Mouse (Mus musculus): ENCODE measurements around the gene Tmem117. TPM values are rescaled to one million over a fixed set of nuclear protein-coding genes. Genes with fewer than 3 reads are reported as not detected.

Tmem117 gene
- polyA plus RNA-seq, 1 experiment from 2014 or later = 1.0 TPM

- Histone ChIP-seq H3K36me3 (no peaks in the 10 kb centered on the region), H3K27me3 (ENCODE audit: insufficient read depth, poor library complexity, severe bottlenecking) (no peaks in the 10 kb centered on the region), H3K27ac (no peak overlapping the region), H3K4me3 (no peak overlapping the region), H3K4me1 (replicated peaks) (no peaks in the 10 kb centered on the region), H3K9me3 (no peaks in the 10 kb centered on the region)
- WGBS = 89% methylated on average over 7 of the region's 7 CpGs
- no peak for DNase-seq (ENCODE audit: low spot score)
Measured at GRCm38 (mm10) chr15:94951382-94952048, 322.5 kb downstream of the Tmem117 start.

- WGBS = 92% methylated on average over 3 of the region's 3 CpGs
- no peak overlapping the region for H3K4me3 ChIP-seq
- no peak for DNase-seq (ENCODE audit: low spot score)
- no peak overlapping the region for H3K27ac ChIP-seq
- H3K9me3 ChIP-seq = no peaks in the 10 kb centered on the region
- no peaks in the 10 kb centered on the region for H3K4me1 ChIP-seq (replicated peaks)
- no peaks in the 10 kb centered on the region for H3K27me3 ChIP-seq (ENCODE audit: insufficient read depth, poor library complexity, severe bottlenecking)
- H3K36me3 ChIP-seq = no peaks in the 10 kb centered on the region
Measured at GRCm38 (mm10) chr15:94956697-94957096, 327.7 kb downstream of the Tmem117 start.

DNA sequence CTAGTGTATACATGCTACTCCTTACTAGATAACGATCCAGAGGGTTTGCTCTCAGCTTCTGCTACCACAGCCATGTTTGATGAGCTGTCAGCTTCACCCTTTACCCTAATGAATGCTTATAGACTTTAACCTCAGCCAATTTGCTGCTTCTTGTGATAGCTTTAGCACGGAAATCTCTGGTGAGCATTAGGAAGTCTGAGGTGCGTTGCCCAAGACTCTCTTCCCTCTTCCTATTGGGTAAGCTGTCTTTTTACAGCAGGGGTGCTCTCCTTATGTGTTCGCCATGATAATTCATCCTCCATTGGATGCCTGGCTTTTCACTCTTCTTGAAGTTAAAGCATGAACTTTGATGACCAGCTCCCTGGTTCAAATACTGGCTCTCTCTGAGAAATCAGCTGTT, 328.2 kb downstream of the Tmem117 start:
- no peak for DNase-seq (ENCODE audit: low spot score)
- Histone ChIP-seq H3K36me3 (no peaks in the 10 kb centered on the region), H3K4me3 (no peak overlapping the region), H3K9me3 (no peaks in the 10 kb centered on the region), H3K27me3 (ENCODE audit: insufficient read depth, poor library complexity, severe bottlenecking) (no peaks in the 10 kb centered on the region), H3K27ac (no peak overlapping the region), H3K4me1 (replicated peaks) (no peaks in the 10 kb centered on the region)
- 80% methylated on average over 4 of the region's 4 CpGs for WGBS

- 93% methylated on average over 6 of the region's 6 CpGs for WGBS
- no peak for DNase-seq (ENCODE audit: low spot score)
- Histone ChIP-seq H3K4me3 (no peak overlapping the region), H3K27me3 (ENCODE audit: insufficient read depth, poor library complexity, severe bottlenecking) (no peaks in the 10 kb centered on the region), H3K27ac (no peak overlapping the region), H3K9me3 (no peaks in the 10 kb centered on the region), H3K36me3 (no peaks in the 10 kb centered on the region), H3K4me1 (replicated peaks) (no peaks in the 10 kb centered on the region)
Measured at GRCm38 (mm10) chr15:94967004-94967403, 338.0 kb downstream of the Tmem117 start.

- DNase-seq (ENCODE audit: low spot score) = no peak
- H3K36me3 ChIP-seq = no peaks in the 10 kb centered on the region
- H3K27me3 ChIP-seq (ENCODE audit: insufficient read depth, poor library complexity, severe bottlenecking) = no peaks in the 10 kb centered on the region
- H3K4me3 ChIP-seq = no peak overlapping the region
- H3K27ac ChIP-seq = no peak overlapping the region
- WGBS = 86% methylated on average over 13 of the region's 13 CpGs
- no peaks in the 10 kb centered on the region for H3K4me1 ChIP-seq (replicated peaks)
- H3K9me3 ChIP-seq = no peaks in the 10 kb centered on the region
Measured at GRCm38 (mm10) chr15:94968403-94969180, 339.6 kb downstream of the Tmem117 start.

DNA sequence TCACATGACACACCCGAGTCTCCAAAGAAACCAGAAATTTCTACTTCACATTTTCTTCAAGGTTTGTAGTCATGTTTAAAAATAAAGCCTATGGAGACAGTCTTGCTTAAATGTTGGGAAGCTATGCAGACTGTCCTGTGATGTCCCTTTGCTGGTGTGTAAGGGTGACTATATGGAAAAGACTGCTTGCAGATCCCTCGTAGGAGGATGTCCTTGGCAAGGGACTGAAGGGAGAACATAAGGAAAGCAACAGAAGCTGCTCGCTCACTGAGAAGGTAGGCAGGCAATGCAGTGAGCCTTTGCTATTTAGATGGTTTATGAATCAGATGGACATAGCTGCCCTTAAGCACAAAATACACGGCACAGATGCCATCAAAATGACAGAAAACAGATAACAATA, 352.8 kb downstream of the Tmem117 start:
- no peaks in the 10 kb centered on the region for H3K4me1 ChIP-seq (replicated peaks)
- H3K4me3 ChIP-seq = no peak overlapping the region
- WGBS = 87% methylated on average over 4 of the region's 4 CpGs
- H3K27ac ChIP-seq = no peak overlapping the region
- no peak for DNase-seq (ENCODE audit: low spot score)
- H3K27me3 ChIP-seq (ENCODE audit: insufficient read depth, poor library complexity, severe bottlenecking) = no peaks in the 10 kb centered on the region
- no peaks in the 10 kb centered on the region for H3K9me3 ChIP-seq
- no peaks in the 10 kb centered on the region for H3K36me3 ChIP-seq

- H3K36me3 ChIP-seq = no peaks in the 10 kb centered on the region
- H3K9me3 ChIP-seq = no peaks in the 10 kb centered on the region
- DNase-seq (ENCODE audit: low spot score) = no peak
- no peak overlapping the region for H3K4me3 ChIP-seq
- no peaks in the 10 kb centered on the region for H3K4me1 ChIP-seq (replicated peaks)
- no peaks in the 10 kb centered on the region for H3K27me3 ChIP-seq (ENCODE audit: insufficient read depth, poor library complexity, severe bottlenecking)
- no peak overlapping the region for H3K27ac ChIP-seq
- 86% methylated on average over 9 of the region's 9 CpGs for WGBS
Measured at GRCm38 (mm10) chr15:94995352-94995751, 366.3 kb downstream of the Tmem117 start.

- no peak for DNase-seq (ENCODE audit: low spot score)
- Histone ChIP-seq H3K36me3 (no peaks in the 10 kb centered on the region), H3K4me3 (no peak overlapping the region), H3K27ac (no peak overlapping the region), H3K9me3 (no peaks in the 10 kb centered on the region), H3K27me3 (ENCODE audit: insufficient read depth, poor library complexity, severe bottlenecking) (no peaks in the 10 kb centered on the region), H3K4me1 (replicated peaks) (no peaks in the 10 kb centered on the region)
- 85% methylated on average over 8 of the region's 8 CpGs for WGBS
Measured at GRCm38 (mm10) chr15:95005121-95005824, 376.2 kb downstream of the Tmem117 start.

DNA sequence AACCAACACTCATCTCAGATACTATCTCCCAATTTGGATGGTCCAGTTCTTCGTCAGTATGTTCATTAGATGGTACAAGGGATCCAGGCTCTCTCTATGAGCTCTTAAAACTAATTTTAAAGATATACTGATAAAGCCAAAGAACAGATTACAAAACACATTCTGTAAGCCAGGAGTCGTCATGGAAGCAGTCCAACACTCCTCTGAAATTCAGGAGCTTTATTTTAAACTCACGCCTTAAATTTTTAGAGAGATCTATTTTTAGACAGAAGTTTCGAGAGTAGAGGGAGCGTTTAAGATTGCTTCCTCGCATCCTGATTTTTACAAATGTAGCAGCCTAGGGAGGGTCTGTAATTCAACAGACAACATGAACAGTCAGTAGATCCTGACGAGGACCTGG, 393.2 kb downstream of the Tmem117 start:
- no peak for DNase-seq (ENCODE audit: low spot score)
- WGBS = 92% methylated on average over 7 of the region's 7 CpGs

GRCm38 (mm10) chr15:95024401-95024800, 395.4 kb downstream of the Tmem117 start:
- Histone ChIP-seq H3K9me3 (no peaks in the 10 kb centered on the region), H3K27me3 (ENCODE audit: insufficient read depth, poor library complexity, severe bottlenecking) (no peaks in the 10 kb centered on the region), H3K27ac (no peak overlapping the region), H3K4me1 (replicated peaks) (no peaks in the 10 kb centered on the region), H3K36me3 (no peaks in the 10 kb centered on the region), H3K4me3 (no peak overlapping the region)
- 81% methylated on average over 6 of the region's 6 CpGs for WGBS
- no peak for DNase-seq (ENCODE audit: low spot score)

More for the DNA sequence above, 393.2 kb downstream of the Tmem117 start:
- H3K4me1 ChIP-seq (replicated peaks) = no peaks in the 10 kb centered on the region
- no peak overlapping the region for H3K27ac ChIP-seq
- no peaks in the 10 kb centered on the region for H3K9me3 ChIP-seq
- H3K4me3 ChIP-seq = no peak overlapping the region
- no peaks in the 10 kb centered on the region for H3K36me3 ChIP-seq
- H3K27me3 ChIP-seq (ENCODE audit: insufficient read depth, poor library complexity, severe bottlenecking) = no peaks in the 10 kb centered on the region

- no peaks in the 10 kb centered on the region for H3K36me3 ChIP-seq
- no peaks in the 10 kb centered on the region for H3K4me1 ChIP-seq (replicated peaks)
- 85% methylated on average over 13 of the region's 13 CpGs for WGBS
- H3K27ac ChIP-seq = no peak overlapping the region
- no peaks in the 10 kb centered on the region for H3K27me3 ChIP-seq (ENCODE audit: insufficient read depth, poor library complexity, severe bottlenecking)
- H3K4me3 ChIP-seq = no peak overlapping the region
- no peaks in the 10 kb centered on the region for H3K9me3 ChIP-seq
- DNase-seq (ENCODE audit: low spot score) = no peak
Measured at GRCm38 (mm10) chr15:95028862-95029486, 399.9 kb downstream of the Tmem117 start.

GRCm38 (mm10) chr15:95029487-95029875, 400.4 kb downstream of the Tmem117 start:
- H3K27ac ChIP-seq = no peak overlapping the region
- H3K9me3 ChIP-seq = no peaks in the 10 kb centered on the region
- H3K4me3 ChIP-seq = no peak overlapping the region
- H3K27me3 ChIP-seq (ENCODE audit: insufficient read depth, poor library complexity, severe bottlenecking) = no peaks in the 10 kb centered on the region
- H3K4me1 ChIP-seq (replicated peaks) = no peaks in the 10 kb centered on the region
- no peaks in the 10 kb centered on the region for H3K36me3 ChIP-seq
- no peak for DNase-seq (ENCODE audit: low spot score)
- 82% methylated on average over 5 of the region's 5 CpGs for WGBS

- no peaks in the 10 kb centered on the region for H3K9me3 ChIP-seq
- H3K27ac ChIP-seq = no peak overlapping the region
- no peaks in the 10 kb centered on the region for H3K36me3 ChIP-seq
- DNase-seq (ENCODE audit: low spot score) = no peak
- H3K4me1 ChIP-seq (replicated peaks) = no peaks in the 10 kb centered on the region
- no peaks in the 10 kb centered on the region for H3K27me3 ChIP-seq (ENCODE audit: insufficient read depth, poor library complexity, severe bottlenecking)
- H3K4me3 ChIP-seq = no peak overlapping the region
- 85% methylated on average over 9 of the region's 9 CpGs for WGBS
Measured at GRCm38 (mm10) chr15:95042437-95042836, 413.4 kb downstream of the Tmem117 start.

Measured in hindbrain, embryonic 10.5 days (tissue).